Mouse (Mus musculus) heart, adult 2 months (tissue): ENCODE measurements around the gene Cdkn2c. TPM values are rescaled to one million over a fixed set of nuclear protein-coding genes. Genes with fewer than 3 reads are reported as not detected.

Experiments
- DNase-seq, 2 experiments: peaks; one replicate each; pipeline ENCODE4 v3.0.0; 2021
- H3K27ac ChIP-seq: fragments of 200-600 bp; 2 replicates; pipeline ENCODE4 v1.8.1; 2022
- H3K27me3 ChIP-seq: fragments of 200-500 bp; 2 replicates; pipeline ENCODE4 v1.6.1; 2012; ENCODE audit warnings: mild to moderate bottlenecking, low read length, inconsistent platforms, mixed read lengths; ENCODE audit not compliant: control insufficient read depth, insufficient read depth
- H3K36me3 ChIP-seq: fragments of 200-500 bp; 2 replicates; pipeline ENCODE4 v1.6.1; 2012; ENCODE audit warnings: low read length, inconsistent platforms; ENCODE audit not compliant: control insufficient read depth, insufficient read depth
- H3K4me1 ChIP-seq: fragments of 200-500 bp; 2 replicates; pipeline ENCODE4 v1.6.1; 2011; ENCODE audit warnings: low read length; ENCODE audit not compliant: control insufficient read depth, insufficient read depth
- H3K4me3 ChIP-seq: fragments of 200-600 bp; 2 replicates; pipeline ENCODE4 v1.8.1; 2022
- H3K79me2 ChIP-seq: fragments of 200-500 bp; replicated peaks from 2 replicates; pipeline ENCODE4 v1.6.1; 2012; ENCODE audit warnings: mild to moderate bottlenecking, inconsistent platforms, low read length, moderate library complexity, mixed read lengths; ENCODE audit not compliant: control insufficient read depth, insufficient read depth
- H3K9ac ChIP-seq: fragments of 200-500 bp; 2 replicates; pipeline ENCODE4 v1.6.1; 2012; ENCODE audit warnings: low read depth, mild to moderate bottlenecking, control low read depth, inconsistent platforms, low read length, mixed read lengths
- CTCF ChIP-seq: fragments of 200-600 bp; IDR thresholded peaks from 2 replicates; pipeline ENCODE4 v1.8.1; 2022; ENCODE audit warnings: antibody characterized with exemption, mild to moderate bottlenecking, moderate library complexity
- EP300 ChIP-seq: fragments of 200-500 bp; IDR thresholded peaks from 2 replicates; pipeline ENCODE4 v1.6.1; 2011; ENCODE audit warnings: low read depth, low read length, control low read depth; ENCODE audit not compliant: insufficient read depth
- POLR2A ChIP-seq: fragments of 200-500 bp; IDR thresholded peaks from 2 replicates; pipeline ENCODE4 v1.6.1; 2011; ENCODE audit warnings: mild to moderate bottlenecking, low read depth, low read length, control low read depth; ENCODE audit not compliant: insufficient read depth
- WGBS: fragments of 180-500 bp; shearing (Covaris S2); methylation state at CpG from one replicate; pipeline ENCODE4 v1.1.7; 2018; 5-methylcytosine and 5-hydroxymethylcytosine counted together
- intact Hi-C: fragments of 180-260 bp; cut with DNase I; formaldehyde crosslinking; loops from one replicate; pipeline ENCODE4 v1.15.1; 2025
- polyA plus RNA-seq: library from polyadenylated mRNA; depleted of rRNA; stranded (reverse); fragments of >200 nt; gene quantifications from 2 replicates; pipeline ENCODE4 v1.2.3, GENCODE M21; 2012
- total RNA-seq, 2 experiments: library from RNA; stranded (reverse); gene quantifications; 2 replicates each; pipeline ENCODE4 v1.2.3; 2021

Cdkn2c gene
- total and polyA plus RNA-seq, 3 experiments: 6.3 to 14.5 (median 11.0) TPM

DNA sequence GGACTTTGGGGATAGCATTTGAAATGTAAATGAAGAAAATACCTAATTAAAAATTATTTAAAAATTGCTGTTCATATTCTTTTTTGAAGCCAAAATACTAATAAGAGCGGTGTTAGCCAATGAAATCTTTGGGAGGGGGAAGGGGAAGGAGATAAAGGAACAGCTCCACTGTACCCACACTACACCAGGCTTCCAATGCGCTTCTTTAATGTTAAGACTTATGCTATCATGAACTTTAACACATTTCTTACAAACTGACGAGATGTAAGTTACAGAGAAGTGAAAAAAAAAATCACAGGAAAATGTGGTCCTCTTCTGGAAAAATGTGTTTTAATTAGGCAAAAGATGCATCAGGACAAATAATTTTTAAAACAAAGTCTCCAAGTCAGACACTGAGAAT lies 6.4 kb downstream of the Cdkn2c start:
- DNase-seq: no peak
- H3K79me2 ChIP-seq: no peaks in the 10 kb centered on the region
- H3K27ac ChIP-seq: no peak overlapping the region
- no peak overlapping the region for H3K9ac ChIP-seq
- H3K4me1 ChIP-seq: peaks cover 6% of the 10 kb centered on the region
- no peak overlapping the region for H3K4me3 ChIP-seq
- 85% methylated on average over 3 of the region's 3 CpGs for WGBS
- intact Hi-C loops: no loop called here
- no peaks in the 10 kb centered on the region for H3K27me3 ChIP-seq
- H3K36me3 ChIP-seq: peaks cover 7% of the 10 kb centered on the region
- no peak for TF ChIP-seq POLR2A
- no peak for TF ChIP-seq CTCF
- TF ChIP-seq EP300: no peak

DNA sequence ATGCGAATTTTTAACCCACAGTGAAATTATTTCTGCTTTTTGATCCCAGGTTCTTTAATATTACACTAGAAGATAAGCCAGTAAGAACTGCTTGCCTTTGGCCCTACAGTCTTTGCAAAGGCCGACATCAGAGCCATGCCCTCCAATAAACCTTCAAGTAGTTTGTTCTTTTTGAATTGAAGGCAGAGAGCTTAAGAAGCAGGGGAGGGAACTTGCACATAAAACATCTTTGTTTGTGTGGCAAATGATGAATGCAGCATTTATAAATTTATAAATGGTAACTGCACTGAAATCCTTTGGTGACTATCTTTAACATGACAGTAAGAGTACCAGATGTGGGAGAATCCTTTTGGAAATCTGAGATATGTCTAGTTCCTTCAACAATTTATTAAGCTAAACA lies 7.4 kb downstream of the Cdkn2c start:
- Histone ChIP-seq H3K9ac (no peak overlapping the region), H3K4me3 (no peak overlapping the region), H3K27ac (no peak overlapping the region), H3K27me3 (no peaks in the 10 kb centered on the region), H3K79me2 (no peaks in the 10 kb centered on the region), H3K36me3 (peaks cover 9% of the 10 kb centered on the region), H3K4me1 (peaks cover 6% of the 10 kb centered on the region)
- 92% methylated on average over 2 of the region's 2 CpGs for WGBS
- no peak for DNase-seq
- intact Hi-C loops: no loop called here
- TF ChIP-seq POLR2A (no peak), EP300 (no peak), CTCF (no peak)

DNA sequence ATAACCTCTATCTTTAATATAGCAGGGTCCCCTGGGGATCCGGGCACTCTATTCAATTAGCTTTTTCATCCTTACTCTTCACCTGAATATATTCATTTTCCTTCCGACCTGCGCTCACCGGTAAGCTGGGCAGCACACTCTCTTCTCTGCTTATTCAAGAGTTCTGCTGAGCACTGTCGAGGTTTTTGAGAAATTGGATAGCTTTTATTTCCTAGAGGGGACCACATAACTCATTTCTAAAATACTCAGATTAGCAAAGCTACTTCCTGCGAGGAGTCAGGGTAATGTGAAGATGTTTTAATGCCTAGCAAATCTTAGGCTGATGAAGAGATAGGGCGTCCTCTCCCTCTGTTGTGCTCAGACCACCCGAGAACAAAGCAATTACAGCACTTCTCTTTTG lies 8.2 kb downstream of the Cdkn2c start:
- no peak overlapping the region for H3K4me3 ChIP-seq
- no peaks in the 10 kb centered on the region for H3K79me2 ChIP-seq
- H3K36me3 ChIP-seq: peaks cover 4% of the 10 kb centered on the region
- no peak for TF ChIP-seq CTCF
- no peak for TF ChIP-seq EP300
- TF ChIP-seq POLR2A: no peak
- H3K27me3 ChIP-seq: no peaks in the 10 kb centered on the region
- 80% methylated on average over 8 of the region's 8 CpGs for WGBS
- no peak overlapping the region for H3K9ac ChIP-seq
- no peak overlapping the region for H3K27ac ChIP-seq
- H3K4me1 ChIP-seq: peaks cover 4% of the 10 kb centered on the region
- DNase-seq: no peak
- intact Hi-C loops: no loop called here

DNA sequence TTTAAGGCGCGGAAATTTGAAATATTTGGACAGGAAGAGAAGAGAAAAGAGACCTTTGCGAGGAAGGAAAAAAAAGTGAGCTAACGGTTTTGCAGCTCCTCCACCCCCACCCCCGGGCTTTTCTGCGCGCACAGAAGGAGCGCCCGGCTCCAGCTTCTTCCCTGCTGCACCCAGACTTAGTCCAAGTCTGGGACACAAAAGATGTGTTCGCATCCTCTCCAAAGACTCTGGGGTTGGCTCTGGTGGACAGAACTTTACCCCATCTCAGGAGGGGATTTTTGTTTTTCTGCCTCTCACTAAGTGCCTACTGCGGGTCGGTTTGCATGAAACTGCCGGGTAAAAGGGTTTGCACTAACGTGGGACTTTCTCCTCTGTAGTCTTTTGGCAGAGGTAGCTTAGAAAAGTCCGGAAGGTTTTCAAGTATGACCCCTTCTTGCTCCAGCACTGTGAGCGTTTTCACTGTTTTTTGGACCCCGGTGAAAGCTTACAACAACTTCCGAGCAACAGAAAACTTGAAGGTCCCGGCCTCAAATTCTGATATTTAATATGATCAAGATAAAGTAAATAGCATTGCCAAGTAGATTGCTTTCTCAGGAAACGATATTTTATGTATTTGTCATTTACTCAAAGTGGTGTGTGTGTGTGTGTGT lies 9.0 kb downstream of the Cdkn2c start:
- Histone ChIP-seq H3K27me3 (no peaks in the 10 kb centered on the region), H3K9ac (peak overlapping the region; percentile 79), H3K36me3 (peaks cover 4% of the 10 kb centered on the region; the same call in 1 of the 2 replicates), H3K4me3 (peak overlapping the region; percentile 86), H3K4me1 (peaks cover 4% of the 10 kb centered on the region), H3K79me2 (no peaks in the 10 kb centered on the region), H3K27ac (peak overlapping the region; percentile 83)
- WGBS: 10% methylated on average over 20 of the region's 20 CpGs
- DNase-seq: no peak
- TF ChIP-seq POLR2A (no peak), EP300 (no peak), CTCF (no peak)
- intact Hi-C loops: no loop called here

DNA sequence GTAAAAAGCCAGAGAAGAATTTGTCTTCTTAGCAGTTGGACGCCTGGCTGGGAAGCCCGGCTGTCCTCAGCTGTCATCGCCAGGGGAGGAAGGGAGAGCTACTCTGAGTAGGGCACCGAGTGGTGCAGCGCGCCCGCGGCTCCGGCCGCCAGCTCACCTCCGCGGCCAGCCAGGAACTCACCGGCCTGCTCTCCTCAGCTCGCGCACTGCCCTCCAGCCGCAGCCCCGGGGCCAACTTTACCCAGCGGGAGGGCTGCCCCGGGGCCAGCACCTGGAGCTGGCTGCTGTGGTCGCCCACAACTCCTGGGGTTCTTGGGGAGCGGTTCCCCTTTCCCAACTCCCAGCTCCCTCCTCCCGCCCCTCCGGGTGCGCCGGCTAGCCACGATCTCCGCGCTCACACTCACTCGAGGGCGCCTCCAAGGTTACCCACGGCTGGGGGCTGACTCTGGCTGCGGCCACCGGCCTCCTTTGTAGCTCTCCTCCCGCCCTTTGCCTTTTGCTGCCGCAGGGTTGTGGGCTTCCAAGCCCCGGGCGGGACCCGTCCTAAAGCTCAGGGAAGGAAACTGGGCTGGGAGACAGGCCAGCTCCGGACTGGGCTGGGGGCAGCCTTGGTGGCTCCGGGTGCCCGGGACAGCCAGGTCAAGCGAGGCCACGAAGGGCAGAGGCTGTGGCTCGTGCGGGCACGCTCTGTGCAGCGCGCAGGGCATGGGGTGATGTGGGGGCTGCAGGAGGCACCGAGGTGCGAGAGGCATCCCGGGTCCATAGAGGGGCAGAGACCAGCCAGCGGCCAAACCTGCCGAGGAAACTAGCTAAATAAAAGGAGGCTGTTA lies 9.8 kb downstream of the Cdkn2c start:
- DNase-seq: peak; percentile 78 to 82
- no peaks in the 10 kb centered on the region for H3K79me2 ChIP-seq
- intact Hi-C loops: no loop called here
- peaks cover 4% of the 10 kb centered on the region for H3K4me1 ChIP-seq
- under 1% methylated on average over 53 of the region's 53 CpGs for WGBS
- H3K9ac ChIP-seq: peak overlapping the region; percentile 79
- TF ChIP-seq CTCF (no peak), EP300 (no peak), POLR2A (no peak)
- peaks cover 4% of the 10 kb centered on the region; the same call in 1 of the 2 replicates for H3K36me3 ChIP-seq
- peak overlapping the region; percentile 83 for H3K27ac ChIP-seq
- peak overlapping the region; percentile 86 for H3K4me3 ChIP-seq
- no peaks in the 10 kb centered on the region for H3K27me3 ChIP-seq

DNA sequence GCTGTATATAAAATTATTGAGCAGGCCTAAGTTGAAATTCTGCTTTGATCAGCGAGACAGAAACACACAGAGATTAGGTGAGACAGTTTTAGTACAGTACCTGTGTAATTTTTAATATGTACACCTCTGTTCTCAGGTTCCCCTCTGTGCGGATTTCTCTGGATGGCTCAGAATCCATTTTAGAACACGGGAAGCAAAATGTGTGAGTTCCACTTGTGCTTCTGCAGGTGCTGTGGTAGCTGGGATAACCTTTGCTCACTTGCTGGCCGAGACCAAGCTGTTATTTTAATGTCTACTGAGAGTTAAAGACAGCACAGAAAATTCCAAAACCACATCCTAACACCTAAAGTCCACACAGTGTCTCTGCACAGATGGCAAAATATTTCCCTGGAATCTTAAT lies 10.7 kb downstream of the Cdkn2c start:
- Histone ChIP-seq H3K36me3 (0 out of 2 replicates have a peak, but pooled peaks cover 2% of the 10 kb centered on the region), H3K79me2 (no peaks in the 10 kb centered on the region), H3K4me1 (peaks cover 3% of the 10 kb centered on the region), H3K27me3 (no peaks in the 10 kb centered on the region), H3K9ac (no peak overlapping the region), H3K27ac (peak overlapping the region; percentile 83; the same call in 1 of the 2 replicates), H3K4me3 (peak overlapping the region; percentile 86)
- no peak for TF ChIP-seq POLR2A
- no peak for TF ChIP-seq CTCF
- no peak for TF ChIP-seq EP300
- DNase-seq: no peak
- WGBS: 54% methylated on average over 4 of the region's 4 CpGs
- intact Hi-C loops: no loop called here
